Mouse (Mus musculus): Measurements from ENCODE around the gene 9130409I23Rik. TPM values are rescaled to one million over a fixed set of nuclear protein-coding genes. Genes with fewer than 3 reads are reported as not detected.
"Not testable (repeated sequence)": the region's sequence is repeated elsewhere in the genome, so short reads cannot be mapped to it uniquely, and the experiment has no call there.

The 9130409I23Rik gene
- polyA plus RNA-seq, 1 experiment, result not detected

- Histone ChIP-seq H3K4me1 (ENCODE audit: control insufficient read depth, insufficient read depth, low read length) (peaks cover 2% of the 10 kb centered on the region; the same call in 1 of the 2 replicates), H3K27ac (ENCODE audit: insufficient read depth, low read depth, low read length) (no peak within 1 kb of the TSS), H3K4me3 (ENCODE audit: insufficient read depth, low read depth, low read length) (no peak within 1 kb of the TSS)
- 66% methylated on average over 5 of the region's 5 CpGs for WGBS
- TF ChIP-seq POLR2A (IDR thresholded peaks at IDR 0.05; ENCODE audit: insufficient read depth, low read depth, low read length), result no peak
- TF ChIP-seq CTCF (IDR thresholded peaks at IDR 0.05; ENCODE audit: insufficient read depth, low read depth, low read length), result no peak
These were observed 30.1 kb upstream of the 9130409I23Rik start, which contains the start of gene Ephx1 for GRCm38 (mm10) chr1:181020756-181021487. TSS of gene Ephx1 (minus strand) at chr1:181020904.

GRCm38 (mm10) chr1:181021488-181021865, 29.6 kb upstream of the 9130409I23Rik start:
- Histone ChIP-seq H3K4me3 (ENCODE audit: insufficient read depth, low read depth, low read length) (no peak overlapping the region), H3K27ac (ENCODE audit: insufficient read depth, low read depth, low read length) (no peak overlapping the region), H3K4me1 (ENCODE audit: control insufficient read depth, insufficient read depth, low read length) (no peaks in the 10 kb centered on the region)
- 71% methylated on average over 7 of the region's 7 CpGs for WGBS
- no peak for TF ChIP-seq CTCF (IDR thresholded peaks at IDR 0.05; ENCODE audit: insufficient read depth, low read depth, low read length)
- no peak for TF ChIP-seq POLR2A (IDR thresholded peaks at IDR 0.05; ENCODE audit: insufficient read depth, low read depth, low read length)

- no peak for TF ChIP-seq CTCF (IDR thresholded peaks at IDR 0.05; ENCODE audit: insufficient read depth, low read depth, low read length)
- no peak for TF ChIP-seq POLR2A (IDR thresholded peaks at IDR 0.05; ENCODE audit: insufficient read depth, low read depth, low read length)
- Histone ChIP-seq H3K4me3 (ENCODE audit: insufficient read depth, low read depth, low read length) (no peak overlapping the region), H3K4me1 (ENCODE audit: control insufficient read depth, insufficient read depth, low read length) (no peaks in the 10 kb centered on the region), H3K27ac (ENCODE audit: insufficient read depth, low read depth, low read length) (no peak overlapping the region)
- 31% methylated on average over 1 of the region's 1 CpGs for WGBS
These were observed 28.8 kb upstream of the 9130409I23Rik start for GRCm38 (mm10) chr1:181022265-181022664.

GRCm38 (mm10) chr1:181035015-181035778, 15.8 kb upstream of the 9130409I23Rik start:
- H3K4me3 ChIP-seq (ENCODE audit: insufficient read depth, low read depth, low read length); H3K4me1 ChIP-seq (ENCODE audit: control insufficient read depth, insufficient read depth, low read length); H3K27ac ChIP-seq (ENCODE audit: insufficient read depth, low read depth, low read length): not testable (repeated sequence)
- WGBS, result 85% methylated on average over 5 of the region's 5 CpGs

DNA sequence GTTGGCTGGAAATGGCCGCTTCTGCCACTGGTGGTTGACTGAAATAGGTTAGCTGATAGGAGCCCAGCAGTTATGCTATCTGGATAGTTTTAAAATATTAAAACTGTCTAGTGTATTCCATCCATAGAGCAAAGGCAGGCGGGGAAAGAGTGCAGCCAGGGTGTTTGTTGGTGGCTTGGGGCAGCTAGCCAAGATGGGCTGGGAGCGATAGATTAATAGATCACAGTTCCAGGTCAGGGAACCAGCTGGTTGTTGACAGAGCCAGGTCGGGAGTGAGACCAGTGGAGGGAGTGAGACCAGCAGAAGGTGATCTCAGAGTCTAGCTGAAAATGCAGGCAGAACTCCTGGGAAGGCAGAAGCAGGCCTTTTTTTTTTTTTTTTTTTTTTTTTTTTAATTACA, 13.4 kb upstream of the 9130409I23Rik start:
- H3K4me1 ChIP-seq (ENCODE audit: control insufficient read depth, insufficient read depth, low read length), result no peaks in the 10 kb centered on the region
- H3K4me3 ChIP-seq (ENCODE audit: insufficient read depth, low read depth, low read length), result no peak overlapping the region
- H3K27ac ChIP-seq (ENCODE audit: insufficient read depth, low read depth, low read length), result no peak overlapping the region
- TF ChIP-seq CTCF (IDR thresholded peaks at IDR 0.05; ENCODE audit: insufficient read depth, low read depth, low read length) (no peak), POLR2A (IDR thresholded peaks at IDR 0.05; ENCODE audit: insufficient read depth, low read depth, low read length) (no peak)
- WGBS, result 66% methylated on average over 4 of the region's 4 CpGs

DNA sequence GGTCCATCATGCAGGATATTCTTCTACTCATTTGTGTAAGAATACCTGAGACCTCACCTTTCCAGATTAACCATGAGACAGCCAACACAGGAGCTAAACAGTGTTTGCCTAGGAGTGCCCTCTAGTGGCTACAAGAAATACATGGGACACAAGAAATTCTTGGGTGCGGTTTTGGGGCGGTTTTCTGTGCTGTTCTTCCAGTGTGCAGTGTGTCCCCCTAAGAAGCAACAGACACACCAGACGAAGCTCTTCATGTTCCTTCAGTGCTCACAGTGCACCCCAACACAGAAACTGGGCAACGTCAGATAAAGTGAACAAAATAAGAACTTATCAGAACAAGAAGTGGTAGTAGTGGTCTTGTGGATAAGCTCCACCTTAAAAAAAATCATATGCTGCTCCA, 11.4 kb upstream of the 9130409I23Rik start:
- Histone ChIP-seq H3K4me3 (ENCODE audit: insufficient read depth, low read depth, low read length) (no peak overlapping the region), H3K27ac (ENCODE audit: insufficient read depth, low read depth, low read length) (no peak overlapping the region), H3K4me1 (ENCODE audit: control insufficient read depth, insufficient read depth, low read length) (no peaks in the 10 kb centered on the region)
- TF ChIP-seq POLR2A (IDR thresholded peaks at IDR 0.05; ENCODE audit: insufficient read depth, low read depth, low read length) (no peak), CTCF (IDR thresholded peaks at IDR 0.05; ENCODE audit: insufficient read depth, low read depth, low read length) (no peak)
- 7% methylated on average over 4 of the region's 4 CpGs for WGBS

DNA sequence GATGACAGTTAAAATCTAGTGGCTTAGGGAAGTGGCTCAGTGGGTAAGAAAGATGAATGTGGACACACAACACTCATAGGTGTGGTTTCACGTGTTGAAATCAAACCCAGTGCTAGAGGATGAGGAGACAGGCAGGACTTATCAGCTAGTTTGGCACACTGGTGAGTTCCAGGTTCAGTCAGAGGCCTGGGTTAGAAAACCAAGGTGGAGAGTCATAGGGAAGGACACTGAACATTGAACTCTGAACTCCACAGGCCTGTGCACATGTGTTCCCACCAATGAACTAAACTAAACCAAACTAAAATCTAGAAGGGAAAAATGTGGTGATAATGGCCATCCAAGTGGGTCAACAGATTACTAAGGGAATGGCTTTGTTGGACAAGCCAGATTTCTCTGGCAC, 3.5 kb upstream of the 9130409I23Rik start:
- Histone ChIP-seq H3K4me3 (ENCODE audit: insufficient read depth, low read depth, low read length) (no peak overlapping the region), H3K27ac (ENCODE audit: insufficient read depth, low read depth, low read length) (no peak overlapping the region), H3K4me1 (ENCODE audit: control insufficient read depth, insufficient read depth, low read length) (no peaks in the 10 kb centered on the region)
- TF ChIP-seq POLR2A (IDR thresholded peaks at IDR 0.05; ENCODE audit: insufficient read depth, low read depth, low read length) (no peak), CTCF (IDR thresholded peaks at IDR 0.05; ENCODE audit: insufficient read depth, low read depth, low read length) (no peak)
- 68% methylated on average over 1 of the region's 1 CpGs for WGBS

- no peak overlapping the region for H3K4me3 ChIP-seq (ENCODE audit: insufficient read depth, low read depth, low read length)
- no peaks in the 10 kb centered on the region for H3K4me1 ChIP-seq (ENCODE audit: control insufficient read depth, insufficient read depth, low read length)
- TF ChIP-seq CTCF (IDR thresholded peaks at IDR 0.05; ENCODE audit: insufficient read depth, low read depth, low read length) (no peak), POLR2A (IDR thresholded peaks at IDR 0.05; ENCODE audit: insufficient read depth, low read depth, low read length) (no peak)
- H3K27ac ChIP-seq (ENCODE audit: insufficient read depth, low read depth, low read length), result no peak overlapping the region
These were observed 1.7 kb upstream of the 9130409I23Rik start for GRCm38 (mm10) chr1:181049328-181049842.

DNA sequence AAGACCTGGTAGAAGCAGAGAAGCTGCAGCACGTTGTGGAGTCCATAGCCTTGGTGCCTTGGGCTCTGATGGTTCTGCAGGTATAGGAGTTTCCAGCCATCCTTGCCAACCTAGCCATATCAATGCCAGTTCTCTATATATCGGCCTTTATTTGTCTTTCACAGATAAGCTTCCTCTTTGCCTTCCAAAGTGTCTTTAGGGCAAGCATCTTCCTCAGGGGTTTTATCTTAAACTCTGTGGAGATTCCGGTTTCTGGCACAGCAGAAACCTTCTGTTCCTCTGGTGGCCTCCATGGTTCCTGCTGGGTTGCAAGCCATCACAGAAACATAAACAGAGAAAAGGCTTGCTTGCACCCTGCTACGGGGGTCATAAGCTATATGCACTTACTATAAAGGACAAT, 1.9 kb downstream of the 9130409I23Rik start:
- Histone ChIP-seq H3K4me3 (ENCODE audit: insufficient read depth, low read depth, low read length) (no peak overlapping the region), H3K27ac (ENCODE audit: insufficient read depth, low read depth, low read length) (no peak overlapping the region), H3K4me1 (ENCODE audit: control insufficient read depth, insufficient read depth, low read length) (no peaks in the 10 kb centered on the region)
- TF ChIP-seq CTCF (IDR thresholded peaks at IDR 0.05; ENCODE audit: insufficient read depth, low read depth, low read length) (no peak), POLR2A (IDR thresholded peaks at IDR 0.05; ENCODE audit: insufficient read depth, low read depth, low read length) (no peak)
- WGBS, result 86% methylated on average over 4 of the region's 4 CpGs
